Mouse (Mus musculus) left cerebral cortex, adult 8-10 months (tissue): ENCODE data around the gene Pmm1. TPM values are rescaled to one million over a fixed set of nuclear protein-coding genes. Genes with fewer than 3 reads are reported as not detected.
"Not testable (repeated sequence)": the region's sequence is repeated elsewhere in the genome, so short reads cannot be mapped to it uniquely, and the experiment has no call there.

Source experiments
- DNase-seq, 2 experiments: peaks; one replicate each; pipeline ENCODE4 v3.0.0; 2022; ENCODE audit warnings: low spot score in 2 of 2
- total RNA-seq, 4 experiments: library from RNA; stranded (reverse); gene quantifications; 2 replicates each; pipeline ENCODE4 v1.2.4; 2022

The Pmm1 gene
- total RNA-seq, 4 experiments from 2014 or later = 180 to 198 (median 188) TPM

- DNase-seq = no peak
Measured at GRCm38 (mm10) chr15:81928277-81928676, 32.5 kb downstream of the Pmm1 start.

- no peak for DNase-seq
Measured at GRCm38 (mm10) chr15:81927741-81928140, 33.0 kb downstream of the Pmm1 start.

GRCm38 (mm10) chr15:81926446-81926822, 34.3 kb downstream of the Pmm1 start:
- DNase-seq = no peak

- peak; percentile 68 to 96 for DNase-seq
Measured at GRCm38 (mm10) chr15:81925760-81926445, 34.8 kb downstream of the Pmm1 start, which contains the start of gene Polr3h. Polr3h (minus strand) TSS chr15:81926240.

GRCm38 (mm10) chr15:81924933-81925332, 35.8 kb downstream of the Pmm1 start:
- no peak for DNase-seq

- DNase-seq = no peak
Measured at GRCm38 (mm10) chr15:81921255-81921654, 39.5 kb downstream of the Pmm1 start.

- DNase-seq = no peak
Measured at GRCm38 (mm10) chr15:81920546-81921217, 40.0 kb downstream of the Pmm1 start.

GRCm38 (mm10) chr15:81919062-81919461, 41.7 kb downstream of the Pmm1 start:
- no peak for DNase-seq

GRCm38 (mm10) chr15:81917621-81918463, 42.9 kb downstream of the Pmm1 start:
- DNase-seq = no peak

- DNase-seq = no peak
Measured at GRCm38 (mm10) chr15:81917201-81917600, 43.5 kb downstream of the Pmm1 start.

GRCm38 (mm10) chr15:81915663-81916062, 45.1 kb downstream of the Pmm1 start:
- DNase-seq = no peak

GRCm38 (mm10) chr15:81914668-81915067, 46.1 kb downstream of the Pmm1 start:
- no peak for DNase-seq

- no peak for DNase-seq
Measured at GRCm38 (mm10) chr15:81912498-81912897, 48.2 kb downstream of the Pmm1 start.

GRCm38 (mm10) chr15:81908767-81909166, 52.0 kb downstream of the Pmm1 start:
- DNase-seq = not testable (repeated sequence)

- no peak for DNase-seq
Measured at GRCm38 (mm10) chr15:81907953-81908352, 52.8 kb downstream of the Pmm1 start.

GRCm38 (mm10) chr15:81904939-81905338, 55.8 kb downstream of the Pmm1 start:
- DNase-seq = peak in 1 of 2 experiments; percentile 65

Other genes with a start within 250 kb of the Pmm1 start
- gene Zc3h7b, start 215.9 kb downstream of the Pmm1 start, total RNA-seq = 100 to 1,000 TPM; 147 to 167 (median 158) TPM
- gene Rangap1, start 215.4 kb downstream of the Pmm1 start, total RNA-seq = 100 to 1,000 TPM; 200 to 222 (median 212) TPM
- 100 to 1,000 TPM; 255 to 311 (median 291) TPM for gene Tef, start 158.5 kb downstream of the Pmm1 start, total RNA-seq
- 10 to 100 TPM; 26.6 to 40.2 (median 33.5) TPM for gene Tob2, start 102.1 kb downstream of the Pmm1 start, total RNA-seq
- 10 to 100 TPM; 38.1 to 43.5 (median 38.2) TPM for gene Phf5a, start 89.0 kb downstream of the Pmm1 start, total RNA-seq
- 100 to 1,000 TPM; 453 to 537 (median 485) TPM for gene Aco2, start 88.6 kb downstream of the Pmm1 start, total RNA-seq
- 10 to 100 TPM; 52.4 to 56.6 (median 55.3) TPM for gene Polr3h, start 34.7 kb downstream of the Pmm1 start, total RNA-seq
- 10 to 100 TPM; 73.0 to 81.8 (median 75.8) TPM for gene Csdc2, start 24.2 kb downstream of the Pmm1 start, total RNA-seq
- gene 1700029P11Rik, start 19.6 kb upstream of the Pmm1 start, total RNA-seq = not detected
- 10 to 100 TPM; 21.9 to 28.5 (median 26.0) TPM for gene Xrcc6, start 26.9 kb upstream of the Pmm1 start, total RNA-seq
- gene Desi1, start 72.9 kb upstream of the Pmm1 start, total RNA-seq = 100 to 1,000 TPM in 2 of 4 experiments, 10 to 100 TPM in 2; 81.8 to 126 (median 105) TPM
- 100 to 1,000 TPM; 103 to 133 (median 117) TPM for gene Snu13, start 86.7 kb upstream of the Pmm1 start, total RNA-seq
- gene 4930407I10Rik, start 98.2 kb upstream of the Pmm1 start, total RNA-seq = not detected
- 1 to 10 TPM; 3.9 to 5.5 (median 4.0) TPM for gene Mei1, start 109.1 kb upstream of the Pmm1 start, total RNA-seq
- 10 to 100 TPM in 1 of 4 experiments, 1 to 10 TPM in 3; 8.1 to 11.8 (median 9.0) TPM for gene Ccdc134, start 167.0 kb upstream of the Pmm1 start, total RNA-seq
- 100 to 1,000 TPM; 204 to 229 (median 207) TPM for gene Srebf2, start 186.3 kb upstream of the Pmm1 start, total RNA-seq